22 mouse cellular contexts compared by ENCODE assay signal in genomic region chr2:97525107-97525506, GRCm38 (mm10).
DNase-seq lines count a peak whose midpoint lies in the region; ATAC-seq and TF ChIP-seq lines count a peak whose summit lies in the region.
"Had no signal": no experiment of that assay in that cellular context is flagged by ENCODE, and none has a peak within 500 bp of the region (broad histone marks: within the 10 kb centered on the region; RNA-seq: fewer than 3 reads in every experiment).

No protein-coding gene starts in this region.

- no peaks in the 10 kb centered on the region for H3K9me3 ChIP-seq in forebrain, embryonic 13.5 days (replicated peaks)
- H3K9me3 ChIP-seq in forebrain, embryonic 12.5 days, result no peaks in the 10 kb centered on the region
- no peaks in the 10 kb centered on the region for H3K9me3 ChIP-seq in forebrain, embryonic 14.5 days (replicated peaks; ENCODE audit: control insufficient read depth, low read length)
- no peaks in the 10 kb centered on the region for H3K9me3 ChIP-seq in forebrain, postnatal 0 days (ENCODE audit: low read length)
- H3K9me3 ChIP-seq in forebrain, embryonic 15.5 days, result no peaks in the 10 kb centered on the region
- no peaks in the 10 kb centered on the region for H3K9me3 ChIP-seq in forebrain, embryonic 10.5 days
- H3K9me3 ChIP-seq in forebrain, embryonic 16.5 days (ENCODE audit: control insufficient read depth, low read length), result no peaks in the 10 kb centered on the region
- no peaks in the 10 kb centered on the region for H3K9me3 ChIP-seq in forebrain, embryonic 11.5 days (ENCODE audit: control insufficient read depth, low read length)

- H3K4me3 ChIP-seq in forebrain, embryonic 13.5 days, result no peak overlapping the region
- no peak overlapping the region for H3K4me3 ChIP-seq in forebrain, embryonic 12.5 days (replicated peaks)
- no peak overlapping the region for H3K4me3 ChIP-seq in forebrain, embryonic 14.5 days (ENCODE audit: low read depth, low read length)
- H3K4me3 ChIP-seq in forebrain, postnatal 0 days (ENCODE audit: low read depth, low read length), result no peak overlapping the region
- no peak overlapping the region for H3K4me3 ChIP-seq in forebrain, embryonic 15.5 days
- no peak overlapping the region for H3K4me3 ChIP-seq in forebrain, embryonic 10.5 days
- no peak overlapping the region for H3K4me3 ChIP-seq in forebrain, embryonic 16.5 days (replicated peaks; ENCODE audit: low read length)
- no peak overlapping the region for H3K4me3 ChIP-seq in forebrain, embryonic 11.5 days (ENCODE audit: low read depth, low read length)

- H3K27ac ChIP-seq in forebrain, embryonic 13.5 days, result no peak overlapping the region
- H3K27ac ChIP-seq in forebrain, embryonic 12.5 days, result no peak overlapping the region
- H3K27ac ChIP-seq in forebrain, embryonic 14.5 days (ENCODE audit: low read depth, low read length), result no peak overlapping the region
- H3K27ac ChIP-seq in forebrain, postnatal 0 days (ENCODE audit: low read depth, low read length), result no peak overlapping the region
- H3K27ac ChIP-seq in forebrain, embryonic 15.5 days (replicated peaks), result no peak overlapping the region
- H3K27ac ChIP-seq in forebrain, embryonic 10.5 days, result no peak overlapping the region
- no peak overlapping the region for H3K27ac ChIP-seq in forebrain, embryonic 16.5 days (ENCODE audit: low read length)
- H3K27ac ChIP-seq in forebrain, embryonic 11.5 days (ENCODE audit: low read depth, low read length), result no peak overlapping the region

- H3K9ac ChIP-seq in forebrain, embryonic 13.5 days, result no peak overlapping the region
- H3K9ac ChIP-seq in forebrain, embryonic 12.5 days, result no peak overlapping the region
- no peak overlapping the region for H3K9ac ChIP-seq in forebrain, embryonic 14.5 days (ENCODE audit: low read length)
- H3K9ac ChIP-seq in forebrain, postnatal 0 days, result no peak overlapping the region
- H3K9ac ChIP-seq in forebrain, embryonic 15.5 days (replicated peaks), result no peak overlapping the region
- H3K9ac ChIP-seq in forebrain, embryonic 16.5 days (replicated peaks; ENCODE audit: low read depth, low read length), result no peak overlapping the region
- no peak overlapping the region for H3K9ac ChIP-seq in forebrain, embryonic 11.5 days (ENCODE audit: low read length)

- 74% methylated on average over 2 of the region's 2 CpGs for WGBS in forebrain, embryonic 13.5 days
- 81% methylated on average over 2 of the region's 2 CpGs for WGBS in forebrain, embryonic 12.5 days
- 78% methylated on average over 2 of the region's 2 CpGs for WGBS in forebrain, embryonic 14.5 days
- 69% methylated on average over 2 of the region's 2 CpGs for WGBS in forebrain, postnatal 0 days
- 61% methylated on average over 2 of the region's 2 CpGs for WGBS in forebrain, embryonic 15.5 days
- 85% methylated on average over 2 of the region's 2 CpGs for WGBS in forebrain, embryonic 10.5 days
- 72% methylated on average over 2 of the region's 2 CpGs for WGBS in forebrain, embryonic 16.5 days
- WGBS in forebrain, embryonic 11.5 days, result 93% methylated on average over 2 of the region's 2 CpGs

- peak; percentile 62; the same call in 1 of the 2 replicates for ATAC-seq in forebrain, embryonic 13.5 days
- ATAC-seq in forebrain, embryonic 12.5 days (ENCODE audit: low FRiP score), result no peak
- peak; percentile 53; the same call in 1 of the 2 replicates for ATAC-seq in forebrain, embryonic 14.5 days
- ATAC-seq in forebrain, postnatal 0 days, result no peak
- ATAC-seq in forebrain, embryonic 15.5 days (replicated peaks), result 0 out of 2 replicates have a peak, but pooled peaks have one; percentile 38
- ATAC-seq in forebrain, embryonic 16.5 days, result peak; percentile 60
- ATAC-seq in forebrain, embryonic 11.5 days (replicated peaks; ENCODE audit: low FRiP score), result no peak
- ATAC-seq: activated CD4-positive, CD25-positive, alpha-beta regulatory T cell, adult 4 months; CD4-positive, CD25-positive, alpha-beta regulatory T cell, adult 4 months; Patski had no signal

- no peak for TF ChIP-seq CTCF in forebrain, postnatal 0 days (IDR thresholded peaks at IDR 0.05; ENCODE audit: low read depth)

- no peak overlapping the region for H3K4me2 ChIP-seq in forebrain, embryonic 13.5 days
- no peak overlapping the region for H3K4me2 ChIP-seq in forebrain, embryonic 12.5 days
- no peak overlapping the region for H3K4me2 ChIP-seq in forebrain, embryonic 14.5 days (ENCODE audit: low read length)
- no peak overlapping the region for H3K4me2 ChIP-seq in forebrain, postnatal 0 days (ENCODE audit: low read depth)
- no peak overlapping the region for H3K4me2 ChIP-seq in forebrain, embryonic 15.5 days (replicated peaks)
- no peak overlapping the region for H3K4me2 ChIP-seq in forebrain, embryonic 16.5 days (ENCODE audit: low read length)
- H3K4me2 ChIP-seq in forebrain, embryonic 11.5 days (ENCODE audit: low read depth, low read length, severe bottlenecking), result no peak overlapping the region

- no peaks in the 10 kb centered on the region for H3K36me3 ChIP-seq in forebrain, embryonic 13.5 days (ENCODE audit: poor library complexity, severe bottlenecking)
- H3K36me3 ChIP-seq in forebrain, embryonic 12.5 days (replicated peaks), result no peaks in the 10 kb centered on the region
- no peaks in the 10 kb centered on the region for H3K36me3 ChIP-seq in forebrain, embryonic 14.5 days (ENCODE audit: control insufficient read depth, insufficient read depth, low read length)
- H3K36me3 ChIP-seq in forebrain, postnatal 0 days (ENCODE audit: insufficient read depth), result no peaks in the 10 kb centered on the region
- H3K36me3 ChIP-seq in forebrain, embryonic 15.5 days, result no peaks in the 10 kb centered on the region
- no peaks in the 10 kb centered on the region for H3K36me3 ChIP-seq in forebrain, embryonic 10.5 days (replicated peaks)
- H3K36me3 ChIP-seq in forebrain, embryonic 16.5 days (ENCODE audit: control insufficient read depth, insufficient read depth), result no peaks in the 10 kb centered on the region
- H3K36me3 ChIP-seq in forebrain, embryonic 11.5 days (ENCODE audit: control insufficient read depth, insufficient read depth, low read length), result no peaks in the 10 kb centered on the region
- H3K36me3 ChIP-seq: G1E had no signal

- no peaks in the 10 kb centered on the region for H3K27me3 ChIP-seq in forebrain, embryonic 13.5 days
- no peaks in the 10 kb centered on the region for H3K27me3 ChIP-seq in forebrain, embryonic 12.5 days
- H3K27me3 ChIP-seq in forebrain, embryonic 14.5 days (replicated peaks; ENCODE audit: control insufficient read depth, insufficient read depth, low read length), result no peaks in the 10 kb centered on the region
- no peaks in the 10 kb centered on the region for H3K27me3 ChIP-seq in forebrain, postnatal 0 days (ENCODE audit: insufficient read depth, low read length)
- no peaks in the 10 kb centered on the region for H3K27me3 ChIP-seq in forebrain, embryonic 15.5 days
- no peaks in the 10 kb centered on the region for H3K27me3 ChIP-seq in forebrain, embryonic 10.5 days (ENCODE audit: poor library complexity, severe bottlenecking)
- no peaks in the 10 kb centered on the region for H3K27me3 ChIP-seq in forebrain, embryonic 16.5 days (replicated peaks; ENCODE audit: control insufficient read depth, insufficient read depth, low read length)
- H3K27me3 ChIP-seq in forebrain, embryonic 11.5 days (ENCODE audit: control insufficient read depth, insufficient read depth, low read length), result no peaks in the 10 kb centered on the region
- H3K27me3 ChIP-seq: CH12.LX, Patski had no signal

- DNase-seq in forebrain, embryonic 14.5 days (ENCODE audit: low spot score), result peak; percentile 40
- DNase-seq in forebrain, postnatal 0 days, result no peak
- DNase-seq in forebrain, embryonic 10.5 days (ENCODE audit: extremely low spot score, low spot score), result no peak
- DNase-seq in forebrain, embryonic 11.5 days (ENCODE audit: low spot score), result no peak
- DNase-seq: adrenal gland, adult 2 months; adrenal gland, adult 8-10 months; adrenal gland, postnatal 10 days; adrenal gland, postnatal 14 days; adrenal gland, postnatal 25 days; adrenal gland, postnatal 36 days; B cell, adult 2 months; cerebellum, adult 11 months; cerebellum, adult 11-12 months had no signal

- peaks cover 9% of the 10 kb centered on the region for H3K4me1 ChIP-seq in forebrain, embryonic 13.5 days
- 0 out of 2 replicates have a peak, but pooled peaks cover 3% of the 10 kb centered on the region for H3K4me1 ChIP-seq in forebrain, embryonic 12.5 days
- peaks cover 9% of the 10 kb centered on the region for H3K4me1 ChIP-seq in forebrain, embryonic 14.5 days (ENCODE audit: control insufficient read depth, insufficient read depth, low read length)
- H3K4me1 ChIP-seq in forebrain, postnatal 0 days (ENCODE audit: insufficient read depth), result no peaks in the 10 kb centered on the region
- peaks cover 9% of the 10 kb centered on the region for H3K4me1 ChIP-seq in forebrain, embryonic 15.5 days
- peaks cover 12% of the 10 kb centered on the region for H3K4me1 ChIP-seq in forebrain, embryonic 10.5 days
- H3K4me1 ChIP-seq in forebrain, embryonic 16.5 days (replicated peaks; ENCODE audit: control insufficient read depth, insufficient read depth, low read length), result peaks cover 9% of the 10 kb centered on the region
- H3K4me1 ChIP-seq in forebrain, embryonic 11.5 days (replicated peaks; ENCODE audit: control insufficient read depth, insufficient read depth, low read length), result no peaks in the 10 kb centered on the region; the same call in 1 of the 2 replicates

Comparison
In these comparisons a context has a peak if more than half of its experiments do, and no peak if none do; other contexts are left out.
1. ATAC-seq: peak in forebrain, embryonic 13.5 days (single experiment), forebrain, embryonic 14.5 days (single experiment), forebrain, embryonic 15.5 days (single experiment) and forebrain, embryonic 16.5 days (single experiment); none in forebrain, embryonic 12.5 days (single experiment), forebrain, postnatal 0 days (single experiment) and forebrain, embryonic 11.5 days (single experiment).